Comparison of ENCODE assay signal across 13 mouse cellular contexts in the genomic region with DNA sequence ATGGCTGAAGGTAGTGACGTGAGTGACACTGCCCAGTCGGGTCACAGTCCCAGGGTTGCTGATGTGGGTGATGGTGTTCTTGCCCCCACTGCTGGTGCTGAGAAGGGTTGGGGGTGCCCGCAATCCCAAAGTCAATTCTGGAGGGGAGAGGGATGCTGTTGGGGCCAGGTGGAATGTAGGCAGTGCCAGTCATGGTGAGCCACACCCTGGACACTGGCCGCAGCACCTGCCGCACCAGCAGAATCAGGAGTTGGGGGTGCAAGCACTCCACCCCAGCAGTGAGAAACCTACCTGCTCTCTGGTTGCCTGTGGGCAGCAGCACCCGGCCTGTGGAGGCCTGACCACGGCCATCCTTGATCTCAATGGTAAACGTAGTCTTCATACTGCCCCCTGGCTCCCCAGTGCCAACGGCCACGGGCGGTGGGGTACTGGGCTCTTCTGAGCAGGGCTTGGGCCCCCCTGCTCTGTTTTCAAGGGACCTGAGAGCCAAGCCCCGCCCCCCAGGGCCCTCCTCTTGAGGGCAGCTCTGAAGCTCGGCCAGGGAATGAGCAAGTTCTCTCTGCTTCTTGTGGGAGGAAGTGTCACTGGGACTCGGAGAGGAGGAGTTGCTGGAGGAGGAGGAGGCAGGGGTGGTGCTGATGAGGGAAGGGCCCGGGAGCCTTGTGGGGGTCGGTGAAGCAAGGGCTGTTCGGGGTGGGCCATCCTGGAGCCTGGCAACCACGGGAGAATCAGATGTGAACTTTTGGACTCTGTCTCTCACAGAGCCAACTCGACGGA. TPM values are rescaled to one million over a fixed set of nuclear protein-coding genes. Genes with fewer than 3 reads are reported as not detected.
DNase-seq lines count a peak whose midpoint lies in the region.
"Had no signal": no experiment of that assay in that cellular context is flagged by ENCODE, and none has a peak within 500 bp of the region (broad histone marks: within the 10 kb centered on the region; RNA-seq: fewer than 3 reads in every experiment).

No protein-coding gene starts in this region.

- peak; percentile 8 for DNase-seq in cerebellum, adult 8-10 months
- DNase-seq in cerebellum, postnatal 4 days (ENCODE audit: low spot score in 2 of 2): no peak
- DNase-seq in heart, postnatal 4 days: peak; percentile 17
- no peak for DNase-seq in heart, adult 9 months (ENCODE audit: low spot score in 2 of 2)
- DNase-seq in urinary bladder, postnatal 10 days (ENCODE audit: low spot score): peak; percentile 44
- DNase-seq in urinary bladder, postnatal 25 days (ENCODE audit: low spot score): no peak
- DNase-seq in thymus, postnatal 0 days (ENCODE audit: low spot score): no peak
- DNase-seq in thymus, postnatal 10 days (ENCODE audit: low spot score in 2 of 2): no peak
- DNase-seq: embryo, embryonic 11 days; heart, postnatal 14 days; lung, adult 18-20 months; right cerebral cortex, postnatal 25 days had no signal

RNA-seq across cellular contexts. Expression of a gene that starts 10.7 kb away (rescaled TPM):
- 100 to 1,000 TPM; 188 to 190 TPM for total RNA-seq in heart, postnatal 4 days (2021)
- polyA plus RNA-seq in thymus, postnatal 0 days (2015; fragmentation: Nextera tagmentation; extraction: Ambion mirVana): 13.4 and 13.7 TPM in 2 replicates

RNA-seq across cellular contexts. Expression of a gene that starts 15.2 kb away (rescaled TPM):
- total RNA-seq in heart, postnatal 4 days (2021): 10 to 100 TPM; 55.7 to 59.2 TPM
- 16.3 and 17.6 TPM in 2 replicates for polyA plus RNA-seq in thymus, postnatal 0 days (2015; fragmentation: Nextera tagmentation; extraction: Ambion mirVana)

RNA-seq across cellular contexts. Expression of a gene that starts 25.0 kb away (rescaled TPM):
- total RNA-seq in heart, postnatal 4 days (2021): 10 to 100 TPM; 17.2 to 21.1 TPM
- 0.12 and 0.32 TPM in 2 replicates for polyA plus RNA-seq in thymus, postnatal 0 days (2015; fragmentation: Nextera tagmentation; extraction: Ambion mirVana)

RNA-seq across cellular contexts. Expression of a gene that starts 41.6 kb away (rescaled TPM):
- total RNA-seq in heart, postnatal 4 days (2021): under 1 TPM; 0.11 to 0.24 TPM
- polyA plus RNA-seq in thymus, postnatal 0 days (2015; fragmentation: Nextera tagmentation; extraction: Ambion mirVana): 0.90 TPM in 2 replicates
- total RNA-seq: gastrocnemius, adult 8-10 months had no signal

Comparison
In these comparisons a context has a peak if more than half of its experiments do, and no peak if none do; other contexts are left out.
1. DNase-seq: peak in cerebellum, adult 8-10 months (single experiment), heart, postnatal 4 days (single experiment) and urinary bladder, postnatal 10 days (single experiment); none in cerebellum, postnatal 4 days (0 of 2), heart, adult 9 months (0 of 2), urinary bladder, postnatal 25 days (single experiment), thymus, postnatal 0 days (single experiment) and thymus, postnatal 10 days (0 of 2).